Mouse (Mus musculus) intestine, embryonic 15.5 days (tissue): ENCODE measurements around the gene Cenpo. TPM values are rescaled to one million over a fixed set of nuclear protein-coding genes. Genes with fewer than 3 reads are reported as not detected.

Experiments used
- ATAC-seq: fragments of 200-750 bp; cut with Nextera tagmentation; 2 replicates; pipeline ENCODE4 v1.8.0; 2017; ENCODE audit warnings: moderate TSS enrichment, moderate library complexity
- H3K27ac ChIP-seq: fragments of 300-500 bp; sonication (generic); 2 replicates; pipeline ENCODE4 v1.5.1; 2015; ENCODE audit warnings: mild to moderate bottlenecking, inconsistent platforms
- H3K27me3 ChIP-seq: fragments of 300-500 bp; sonication (generic); replicated peaks from 2 replicates; pipeline ENCODE4 v1.6.1; 2015; ENCODE audit warnings: inconsistent platforms
- H3K36me3 ChIP-seq: fragments of 300-500 bp; sonication (generic); 2 replicates; pipeline ENCODE4 v1.6.1; 2015; ENCODE audit warnings: inconsistent platforms
- H3K4me1 ChIP-seq: fragments of 300-500 bp; sonication (generic); replicated peaks from 2 replicates; pipeline ENCODE4 v1.6.1; 2015; ENCODE audit warnings: inconsistent platforms
- H3K4me2 ChIP-seq: fragments of 300-500 bp; sonication (generic); replicated peaks from 2 replicates; pipeline ENCODE4 v1.6.1; 2015; ENCODE audit warnings: mild to moderate bottlenecking, inconsistent platforms
- H3K4me3 ChIP-seq: fragments of 300-500 bp; sonication (generic); replicated peaks from 2 replicates; pipeline ENCODE4 v1.5.1; 2015; ENCODE audit warnings: inconsistent platforms
- H3K9ac ChIP-seq: fragments of 300-500 bp; sonication (generic); 2 replicates; pipeline ENCODE4 v1.6.1; 2015; ENCODE audit warnings: inconsistent platforms
- H3K9me3 ChIP-seq: fragments of 300-500 bp; sonication (generic); 2 replicates; pipeline ENCODE4 v1.6.1; 2016; ENCODE audit warnings: inconsistent platforms
- WGBS: fragments of 180-500 bp; shearing (Covaris S2); methylation state at CpG from one replicate; pipeline ENCODE4 v1.1.7; 2015; 5-methylcytosine and 5-hydroxymethylcytosine counted together
- polyA plus RNA-seq: library from polyadenylated mRNA; unstranded; fragments of >200 nt; fragmentation: Nextera tagmentation; extraction: Ambion mirVana; gene quantifications from 2 replicates; pipeline ENCODE4 v1.2.1, GENCODE M21; 2015

Gene Cenpo
- polyA plus RNA-seq, 1 experiment from 2014 or later, result 12.8 TPM

GRCm38 (mm10) chr12:4162886-4163285, 71.2 kb downstream of the Cenpo start:
- ATAC-seq, result no peak
- Histone ChIP-seq H3K9ac (no peak overlapping the region), H3K27me3 (no peaks in the 10 kb centered on the region), H3K9me3 (no peaks in the 10 kb centered on the region), H3K4me1 (no peaks in the 10 kb centered on the region), H3K4me2 (no peak overlapping the region), H3K4me3 (no peak overlapping the region), H3K36me3 (no peaks in the 10 kb centered on the region), H3K27ac (no peak overlapping the region)
- 38% methylated on average over 2 of the region's 2 CpGs for WGBS

GRCm38 (mm10) chr12:4160322-4160721, 73.8 kb downstream of the Cenpo start:
- no peak for ATAC-seq
- no peak overlapping the region for H3K27ac ChIP-seq
- no peak overlapping the region for H3K9ac ChIP-seq
- no peaks in the 10 kb centered on the region for H3K9me3 ChIP-seq
- H3K36me3 ChIP-seq, result no peaks in the 10 kb centered on the region
- WGBS, result 81% methylated on average over 7 of the region's 7 CpGs
- no peaks in the 10 kb centered on the region for H3K4me1 ChIP-seq
- H3K4me3 ChIP-seq, result no peak overlapping the region
- H3K27me3 ChIP-seq, result no peaks in the 10 kb centered on the region
- H3K4me2 ChIP-seq, result no peak overlapping the region

- H3K27ac ChIP-seq, result no peak overlapping the region
- WGBS, result 81% methylated on average over 7 of the region's 7 CpGs
- H3K9me3 ChIP-seq, result no peaks in the 10 kb centered on the region
- H3K4me3 ChIP-seq, result no peak overlapping the region
- ATAC-seq, result peak; percentile 92
- H3K4me1 ChIP-seq, result no peaks in the 10 kb centered on the region
- H3K4me2 ChIP-seq, result no peak overlapping the region
- no peak overlapping the region for H3K9ac ChIP-seq
- H3K27me3 ChIP-seq, result no peaks in the 10 kb centered on the region
- no peaks in the 10 kb centered on the region for H3K36me3 ChIP-seq
These were observed 75.0 kb downstream of the Cenpo start for GRCm38 (mm10) chr12:4158868-4159632.

- H3K4me3 ChIP-seq, result no peak overlapping the region
- H3K36me3 ChIP-seq, result no peaks in the 10 kb centered on the region
- WGBS, result 81% methylated on average over 3 of the region's 3 CpGs
- no peak for ATAC-seq
- H3K4me1 ChIP-seq, result no peaks in the 10 kb centered on the region
- H3K4me2 ChIP-seq, result no peak overlapping the region
- no peaks in the 10 kb centered on the region for H3K9me3 ChIP-seq
- H3K9ac ChIP-seq, result no peak overlapping the region
- H3K27me3 ChIP-seq, result no peaks in the 10 kb centered on the region
- H3K27ac ChIP-seq, result no peak overlapping the region
These were observed 75.9 kb downstream of the Cenpo start for GRCm38 (mm10) chr12:4158179-4158578.

DNA sequence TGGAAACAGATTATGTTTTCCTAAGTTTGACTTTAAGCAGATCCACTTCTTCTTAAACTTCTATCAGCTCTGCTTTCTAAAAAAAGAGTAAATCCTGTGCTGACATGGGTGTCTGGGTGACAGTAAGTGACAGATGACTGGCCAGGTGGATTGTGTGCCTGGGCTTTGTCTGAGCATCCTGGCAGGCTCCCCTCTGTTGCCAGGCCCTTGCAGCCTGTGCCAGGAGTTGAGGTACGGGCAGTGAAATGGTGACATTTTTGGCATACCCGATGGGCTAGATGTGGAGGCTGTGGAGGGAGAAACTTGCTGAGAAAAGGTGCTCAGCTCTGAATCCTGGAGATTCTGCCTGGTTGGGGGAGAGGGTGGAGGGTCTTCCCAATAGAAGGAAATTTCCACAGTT, 76.6 kb downstream of the Cenpo start:
- H3K36me3 ChIP-seq, result no peaks in the 10 kb centered on the region
- 67% methylated on average over 2 of the region's 2 CpGs for WGBS
- no peak overlapping the region for H3K27ac ChIP-seq
- H3K4me1 ChIP-seq, result no peaks in the 10 kb centered on the region
- H3K9me3 ChIP-seq, result no peaks in the 10 kb centered on the region
- H3K4me2 ChIP-seq, result no peak overlapping the region
- ATAC-seq, result no peak
- no peak overlapping the region for H3K4me3 ChIP-seq
- H3K9ac ChIP-seq, result no peak overlapping the region
- H3K27me3 ChIP-seq, result no peaks in the 10 kb centered on the region

- H3K4me2 ChIP-seq, result no peak overlapping the region
- no peaks in the 10 kb centered on the region for H3K9me3 ChIP-seq
- WGBS, result 83% methylated on average over 3 of the region's 3 CpGs
- no peaks in the 10 kb centered on the region for H3K27me3 ChIP-seq
- H3K36me3 ChIP-seq, result no peaks in the 10 kb centered on the region
- no peak for ATAC-seq
- no peak overlapping the region for H3K9ac ChIP-seq
- no peaks in the 10 kb centered on the region for H3K4me1 ChIP-seq
- no peak overlapping the region for H3K4me3 ChIP-seq
- no peak overlapping the region for H3K27ac ChIP-seq
These were observed 82.1 kb downstream of the Cenpo start for GRCm38 (mm10) chr12:4151969-4152368.

- no peak for ATAC-seq
- no peaks in the 10 kb centered on the region for H3K9me3 ChIP-seq
- no peaks in the 10 kb centered on the region for H3K36me3 ChIP-seq
- WGBS, result 68% methylated on average over 2 of the region's 2 CpGs
- H3K4me2 ChIP-seq, result no peak overlapping the region
- no peak overlapping the region for H3K9ac ChIP-seq
- H3K4me3 ChIP-seq, result no peak overlapping the region
- H3K27ac ChIP-seq, result no peak overlapping the region
- no peaks in the 10 kb centered on the region for H3K27me3 ChIP-seq
- H3K4me1 ChIP-seq, result no peaks in the 10 kb centered on the region
These were observed 83.2 kb downstream of the Cenpo start for GRCm38 (mm10) chr12:4150936-4151335.

Other genes starting within 250 kb of the Cenpo start
- 3.0 and 3.2 TPM in 2 replicates for gene Efr3b, start 195.4 kb downstream of the Cenpo start, polyA plus RNA-seq
- gene Dnajc27, start 151.7 kb downstream of the Cenpo start, polyA plus RNA-seq, result 4.3 and 5.4 TPM in 2 replicates
- gene Adcy3, start 101.2 kb downstream of the Cenpo start, polyA plus RNA-seq, result 7.1 TPM in 2 replicates
- gene Ptrhd1, start 267 bp downstream of the Cenpo start, polyA plus RNA-seq, result 5.0 and 5.4 TPM in 2 replicates
- 6.3 and 6.7 TPM in 2 replicates for gene Ncoa1, start 242.9 kb upstream of the Cenpo start, polyA plus RNA-seq